Mouse (Mus musculus): ENCODE data around the gene Vrk3. TPM values are rescaled to one million over a fixed set of nuclear protein-coding genes. Genes with fewer than 3 reads are reported as not detected.

Gene Vrk3
- polyA plus RNA-seq, 1 experiment from 2014 or later = 35.2 TPM

- Histone ChIP-seq H3K9ac (replicated peaks) (no peak overlapping the region), H3K4me2 (replicated peaks) (no peak overlapping the region), H3K36me3 (0 out of 2 replicates have a peak, but pooled peaks cover 5% of the 10 kb centered on the region), H3K27ac (no peak overlapping the region), H3K4me1 (replicated peaks) (peaks cover 71% of the 10 kb centered on the region), H3K9me3 (no peaks in the 10 kb centered on the region), H3K27me3 (no peaks in the 10 kb centered on the region), H3K4me3 (replicated peaks) (no peak overlapping the region)
- ATAC-seq = no peak
- 86% methylated on average over 7 of the region's 7 CpGs for WGBS
Observed at GRCm38 (mm10) chr7:44821666-44822448, 73.6 kb downstream of the Vrk3 start.

GRCm38 (mm10) chr7:44823409-44823808 lies 75.2 kb downstream of the Vrk3 start:
- ATAC-seq = no peak
- no peaks in the 10 kb centered on the region for H3K9me3 ChIP-seq
- no peak overlapping the region for H3K27ac ChIP-seq
- H3K4me3 ChIP-seq (replicated peaks) = no peak overlapping the region
- 39% methylated on average over 7 of the region's 7 CpGs for WGBS
- no peak overlapping the region for H3K9ac ChIP-seq (replicated peaks)
- H3K4me2 ChIP-seq (replicated peaks) = no peak overlapping the region
- no peaks in the 10 kb centered on the region for H3K27me3 ChIP-seq
- H3K4me1 ChIP-seq (replicated peaks) = peaks cover 55% of the 10 kb centered on the region
- H3K36me3 ChIP-seq = peaks cover 9% of the 10 kb centered on the region

GRCm38 (mm10) chr7:44824872-44825271 lies 76.7 kb downstream of the Vrk3 start:
- 30% methylated on average over 3 of the region's 3 CpGs for WGBS
- Histone ChIP-seq H3K9me3 (no peaks in the 10 kb centered on the region), H3K27ac (no peak overlapping the region), H3K4me1 (replicated peaks) (peaks cover 41% of the 10 kb centered on the region), H3K36me3 (peaks cover 23% of the 10 kb centered on the region), H3K4me2 (replicated peaks) (no peak overlapping the region), H3K27me3 (no peaks in the 10 kb centered on the region), H3K9ac (replicated peaks) (0 out of 2 replicates have a peak overlapping the region, but pooled peaks have one; percentile 21), H3K4me3 (replicated peaks) (no peak overlapping the region)
- ATAC-seq = peak; percentile 65

GRCm38 (mm10) chr7:44826771-44827170 lies 78.6 kb downstream of the Vrk3 start:
- Histone ChIP-seq H3K9me3 (no peaks in the 10 kb centered on the region), H3K4me1 (replicated peaks) (peaks cover 25% of the 10 kb centered on the region), H3K36me3 (peaks cover 42% of the 10 kb centered on the region), H3K27ac (no peak overlapping the region), H3K27me3 (no peaks in the 10 kb centered on the region), H3K9ac (replicated peaks) (no peak overlapping the region), H3K4me3 (replicated peaks) (no peak overlapping the region), H3K4me2 (replicated peaks) (no peak overlapping the region)
- 94% methylated on average over 3 of the region's 3 CpGs for WGBS
- ATAC-seq = no peak

Other genes with a start within 250 kb of the Vrk3 start
- 0.16 and 0.23 TPM in 2 replicates for gene Mybpc2, start 223.8 kb upstream of the Vrk3 start, polyA plus RNA-seq (2015; fragmentation: Nextera tagmentation; extraction: Ambion mirVana)
- not detected in 2 replicates for gene Spib, start 216.3 kb upstream of the Vrk3 start, polyA plus RNA-seq (2015; fragmentation: Nextera tagmentation; extraction: Ambion mirVana)
- gene Pold1, start 199.6 kb upstream of the Vrk3 start, polyA plus RNA-seq (2015; fragmentation: Nextera tagmentation; extraction: Ambion mirVana) = 38.7 and 40.1 TPM in 2 replicates
- gene Nr1h2, start 194.5 kb upstream of the Vrk3 start, polyA plus RNA-seq (2015; fragmentation: Nextera tagmentation; extraction: Ambion mirVana) = 71.3 and 74.9 TPM in 2 replicates
- 0.64 and 1.3 TPM in 2 replicates for gene Napsa, start 176.0 kb upstream of the Vrk3 start, polyA plus RNA-seq (2015; fragmentation: Nextera tagmentation; extraction: Ambion mirVana)
- 3.7 and 4.4 TPM in 2 replicates for gene Kcnc3, start 157.7 kb upstream of the Vrk3 start, polyA plus RNA-seq (2015; fragmentation: Nextera tagmentation; extraction: Ambion mirVana)
- gene Myh14, start 77.6 kb upstream of the Vrk3 start, polyA plus RNA-seq (2015; fragmentation: Nextera tagmentation; extraction: Ambion mirVana) = 0.84 and 1.2 TPM in 2 replicates
- not detected in 2 replicates for gene Izumo2, start 39.7 kb upstream of the Vrk3 start, polyA plus RNA-seq (2015; fragmentation: Nextera tagmentation; extraction: Ambion mirVana)
- 1.2 and 1.4 TPM in 2 replicates for gene Zfp473, start 2.6 kb downstream of the Vrk3 start, polyA plus RNA-seq (2015; fragmentation: Nextera tagmentation; extraction: Ambion mirVana)
- gene Nup62, start 67.7 kb downstream of the Vrk3 start, polyA plus RNA-seq (2015; fragmentation: Nextera tagmentation; extraction: Ambion mirVana) = 55.7 and 61.3 TPM in 2 replicates
- 2.0 and 2.1 TPM in 2 replicates for gene Il4i1, start 68.0 kb downstream of the Vrk3 start, polyA plus RNA-seq (2015; fragmentation: Nextera tagmentation; extraction: Ambion mirVana)
- 3.8 and 5.4 TPM in 2 replicates for gene Atf5, start 68.2 kb downstream of the Vrk3 start, polyA plus RNA-seq (2015; fragmentation: Nextera tagmentation; extraction: Ambion mirVana)
- 78.9 and 88.2 TPM in 2 replicates for gene Akt1s1, start 100.6 kb downstream of the Vrk3 start, polyA plus RNA-seq (2015; fragmentation: Nextera tagmentation; extraction: Ambion mirVana)
- gene Tbc1d17, start 100.7 kb downstream of the Vrk3 start, polyA plus RNA-seq (2015; fragmentation: Nextera tagmentation; extraction: Ambion mirVana) = 109 and 110 TPM in 2 replicates
- 32.3 and 38.5 TPM in 2 replicates for gene Pnkp, start 108.7 kb downstream of the Vrk3 start, polyA plus RNA-seq (2015; fragmentation: Nextera tagmentation; extraction: Ambion mirVana)
- 524 and 584 TPM in 2 replicates for gene Ptov1, start 121.4 kb downstream of the Vrk3 start, polyA plus RNA-seq (2015; fragmentation: Nextera tagmentation; extraction: Ambion mirVana)
- gene Med25, start 144.3 kb downstream of the Vrk3 start, polyA plus RNA-seq (2015; fragmentation: Nextera tagmentation; extraction: Ambion mirVana) = 151 and 162 TPM in 2 replicates
- 24.2 and 26.9 TPM in 2 replicates for gene Fuz, start 147.7 kb downstream of the Vrk3 start, polyA plus RNA-seq (2015; fragmentation: Nextera tagmentation; extraction: Ambion mirVana)
- 98.1 and 98.6 TPM in 2 replicates for gene Ap2a1, start 181.1 kb downstream of the Vrk3 start, polyA plus RNA-seq (2015; fragmentation: Nextera tagmentation; extraction: Ambion mirVana)
- gene Tsks, start 194.8 kb downstream of the Vrk3 start, polyA plus RNA-seq (2015; fragmentation: Nextera tagmentation; extraction: Ambion mirVana) = 0.17 TPM in 1 of 2 replicates, not detected in the other
- gene Cpt1c, start 226.4 kb downstream of the Vrk3 start, polyA plus RNA-seq (2015; fragmentation: Nextera tagmentation; extraction: Ambion mirVana) = 47.0 and 56.0 TPM in 2 replicates
- gene Prmt1, start 238.2 kb downstream of the Vrk3 start, polyA plus RNA-seq (2015; fragmentation: Nextera tagmentation; extraction: Ambion mirVana) = 784 and 789 TPM in 2 replicates
- gene Irf3, start 249.2 kb downstream of the Vrk3 start, polyA plus RNA-seq (2015; fragmentation: Nextera tagmentation; extraction: Ambion mirVana) = 63.0 and 70.7 TPM in 2 replicates

Data from midbrain, embryonic 13.5 days (tissue).